ENCODE assay signal across 8 mouse cellular contexts in the genomic region with DNA sequence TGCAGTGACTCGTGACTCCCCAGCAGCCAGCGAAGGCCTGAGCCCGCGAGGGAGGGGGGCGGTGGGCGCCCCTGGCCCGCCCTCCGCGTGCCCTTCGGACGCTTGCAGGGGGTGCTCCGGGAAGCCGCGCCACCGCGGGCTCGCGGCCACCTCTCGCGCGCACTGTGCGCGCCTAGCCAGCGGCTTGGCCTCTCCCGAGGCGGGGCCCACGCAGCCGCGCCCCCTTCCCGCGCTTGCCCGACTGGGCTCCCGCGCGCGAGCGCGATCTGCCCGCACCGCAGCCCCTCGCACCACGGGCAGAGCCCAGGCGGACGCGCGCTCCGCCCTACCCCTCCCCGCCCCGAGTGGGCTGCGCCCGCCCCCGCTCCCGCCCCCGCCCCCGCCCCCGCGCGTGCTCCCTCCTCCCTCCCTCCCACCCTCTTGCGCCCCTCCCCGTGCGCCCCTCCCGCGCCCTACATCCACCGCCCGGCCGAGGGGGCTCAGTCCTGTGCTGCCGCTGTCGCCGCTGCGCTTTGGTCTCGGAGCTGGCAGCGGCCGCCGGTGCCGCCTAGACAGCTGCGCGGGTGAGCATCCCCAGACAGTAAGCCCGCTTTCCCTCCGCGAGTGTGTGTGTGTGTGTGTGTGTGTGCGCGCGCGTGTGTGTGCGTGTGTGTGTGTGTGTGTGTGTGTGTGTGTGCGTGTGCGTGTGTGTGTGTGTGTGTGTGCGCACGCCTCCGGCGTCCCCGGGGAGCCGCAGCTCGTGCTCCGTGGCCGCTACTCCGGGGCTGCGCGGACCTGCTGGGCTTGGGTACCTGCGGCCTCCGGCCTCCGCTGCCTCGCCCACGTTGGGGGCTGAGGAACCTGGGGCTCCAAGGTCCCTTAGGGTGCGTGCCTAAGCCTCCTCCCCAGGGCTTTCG. TPM values are rescaled to one million over a fixed set of nuclear protein-coding genes. Genes with fewer than 3 reads are reported as not detected.
DNase-seq lines count a peak whose midpoint lies in the region; ATAC-seq and TF ChIP-seq lines count a peak whose summit lies in the region.

A gene (plus strand): TSS at position 482 of the 896 bp plus-strand sequence.

- no peaks in the 10 kb centered on the region for H3K9me3 ChIP-seq in ES-Bruce4 (replicated peaks; ENCODE audit: control insufficient read depth, insufficient read depth, low read length, poor library complexity, severe bottlenecking)
- H3K9me3 ChIP-seq in liver, embryonic 16.5 days (replicated peaks; ENCODE audit: control insufficient read depth, low read length), result no peaks in the 10 kb centered on the region

- no peaks in the 10 kb centered on the region for H3K36me3 ChIP-seq in ES-Bruce4 (ENCODE audit: control insufficient read depth, insufficient read depth, low read length, poor library complexity, severe bottlenecking)
- no peaks in the 10 kb centered on the region for H3K36me3 ChIP-seq in liver, embryonic 16.5 days (ENCODE audit: control insufficient read depth, insufficient read depth)

- intact Hi-C loops in heart, postnatal 14 days (cut with DNase I), result loop anchor here (5.0 kb wide), 2 partner anchors 64 to 79 kb away; no protein-coding TSS in a partner anchor

- H3K4me1 ChIP-seq in ES-Bruce4 (ENCODE audit: control insufficient read depth, insufficient read depth, low read length), result peaks cover 3% of the 10 kb centered on the region
- peaks cover 9% of the 10 kb centered on the region for H3K4me1 ChIP-seq in liver, embryonic 16.5 days (ENCODE audit: control insufficient read depth, low read depth, low read length)

- peak; percentile 42 for ATAC-seq in liver, embryonic 16.5 days (ENCODE audit: low read depth)

- no peaks in the 10 kb centered on the region for H3K27me3 ChIP-seq in ES-Bruce4 (ENCODE audit: control insufficient read depth, insufficient read depth, low read length, poor library complexity, severe bottlenecking)
- H3K27me3 ChIP-seq in liver, embryonic 16.5 days (ENCODE audit: control insufficient read depth, insufficient read depth, low read depth, low read length), result peaks cover 36% of the 10 kb centered on the region

- peak within 1 kb of the TSS; percentile 75 for H3K4me2 ChIP-seq in liver, embryonic 16.5 days (ENCODE audit: low read depth, low read length)

- TF ChIP-seq EP300 in ES-Bruce4 (IDR thresholded peaks at IDR 0.05; ENCODE audit: insufficient read depth, low read depth, low read length), result no peak

- DNase-seq in cerebellum, adult 8-10 months, result peak; percentile 35
- peak; percentile 60 for DNase-seq in forelimb bud, embryonic 11.5 days (ENCODE audit: low read depth, low spot score)
- peak; percentile 73 to 74 for DNase-seq in heart, postnatal 14 days
- no peak for DNase-seq in large intestine, adult 2 months (ENCODE audit: low read depth, low spot score)
- DNase-seq in ovary, adult 18-20 months (ENCODE audit: low spot score), result peak; percentile 62
- peak; percentile 41 for DNase-seq in urinary bladder, postnatal 14 days (ENCODE audit: low spot score)

- no peak for TF ChIP-seq CTCF in ES-Bruce4 (IDR thresholded peaks at IDR 0.05; ENCODE audit: low read depth, low read length)

- H3K27ac ChIP-seq in ES-Bruce4 (ENCODE audit: insufficient read depth, low read length), result peak within 1 kb of the TSS; percentile 4
- H3K27ac ChIP-seq in liver, embryonic 16.5 days (ENCODE audit: low read length), result no peak within 1 kb of the TSS

- peak within 1 kb of the TSS; percentile 90 for H3K9ac ChIP-seq in ES-Bruce4 (ENCODE audit: low read depth, poor library complexity, severe bottlenecking)
- peak within 1 kb of the TSS; percentile 50 for H3K9ac ChIP-seq in liver, embryonic 16.5 days (ENCODE audit: low read depth, low read length)

- peak within 1 kb of the TSS; percentile 91 for H3K4me3 ChIP-seq in ES-Bruce4 (ENCODE audit: low read depth, low read length)
- H3K4me3 ChIP-seq in liver, embryonic 16.5 days (ENCODE audit: low read depth, low read length), result peak within 1 kb of the TSS; percentile 56

- 19% methylated on average over 60 of the region's 106 CpGs for WGBS in large intestine, adult 2 months
- WGBS in liver, embryonic 16.5 days (ENCODE audit: insufficient replicate concordance), result 17% methylated on average over 53 of the region's 106 CpGs

- TF ChIP-seq POLR2A in ES-Bruce4 (IDR thresholded peaks at IDR 0.05; ENCODE audit: insufficient read depth, low read length), result no peak

RNA-seq across cellular contexts. Expression of the gene that starts here (rescaled TPM):
- polyA plus RNA-seq in ES-Bruce4 (2011; ENCODE audit: insufficient read depth, insufficient read length, low read depth, missing spikeins), result 162 and 169 TPM in 2 replicates
- 100 to 1,000 TPM in 1 of 2 experiments, 10 to 100 TPM in 1; 98.3 to 107 TPM for total RNA-seq in heart, postnatal 14 days (2021)
- polyA plus RNA-seq in large intestine, adult 2 months (2012; rRNA removed), result 103 and 159 TPM in 2 replicates
- polyA plus RNA-seq in liver, embryonic 16.5 days (2015; fragmentation: Nextera tagmentation; extraction: Ambion mirVana), result 17.0 and 24.9 TPM in 2 replicates
